Mouse (Mus musculus) MEL (cell line): ENCODE measurements around the gene Cntn4. TPM values are rescaled to one million over a fixed set of nuclear protein-coding genes. Genes with fewer than 3 reads are reported as not detected.

Experiments
- DNase-seq: peaks from one replicate; pipeline ENCODE4 v3.0.0; 2011; ENCODE audit warnings: low read depth, low spot score
- H3K27ac ChIP-seq: 2 replicates; pipeline ENCODE4 v1.5.1; 2012; ENCODE audit warnings: low read depth, mild to moderate bottlenecking, control low read depth, low read length, moderate library complexity; ENCODE audit not compliant: control insufficient read depth
- H3K27me3 ChIP-seq, 2 experiments: fragments of 150-350 bp in 1 of 2; sonication (generic) in 1 of 2; 2 replicates each; pipeline ENCODE4 v1.6.1; 2012; ENCODE audit warnings: low read length in 2 of 2, mild to moderate bottlenecking in 2 of 2, improper control_type of control experiment in 1 of 2, moderate library complexity in 1 of 2; ENCODE audit not compliant: insufficient read depth in 2 of 2, control insufficient read depth in 1 of 2
- H3K36me3 ChIP-seq, 2 experiments: 2 replicates each; pipeline ENCODE4 v1.6.1; 2012 to 2014; ENCODE audit warnings: low read length in 2 of 2, improper control_type of control experiment in 1 of 2, inconsistent platforms in 1 of 2, mild to moderate bottlenecking in 1 of 2; ENCODE audit not compliant: insufficient read depth in 2 of 2, control insufficient read depth in 1 of 2
- H3K4me1 ChIP-seq, 2 experiments: fragments of 150-350 bp in 1 of 2; sonication (generic) in 1 of 2; 2 replicates each; pipeline ENCODE4 v1.6.1; 2012; ENCODE audit warnings: low read length in 2 of 2, improper control_type of control experiment in 1 of 2, mild to moderate bottlenecking in 1 of 2; ENCODE audit not compliant: insufficient read depth in 2 of 2, control insufficient read depth in 1 of 2
- H3K4me3 ChIP-seq, 2 experiments: fragments of 150-350 bp in 1 of 2; sonication (generic) in 1 of 2; 2 replicates each; pipeline ENCODE4 v1.5.1; 2012; ENCODE audit warnings: low read depth in 2 of 2, low read length in 2 of 2, mild to moderate bottlenecking in 2 of 2, moderate library complexity in 2 of 2, control low read depth in 1 of 2, improper control_type of control experiment in 1 of 2; ENCODE audit not compliant: control insufficient read depth in 1 of 2, insufficient read depth in 1 of 2
- H3K79me2 ChIP-seq: 2 replicates; pipeline ENCODE4 v1.6.1; 2012; ENCODE audit warnings: mild to moderate bottlenecking, low read length, moderate library complexity; ENCODE audit not compliant: control insufficient read depth, poor library complexity, insufficient read depth
- H3K9ac ChIP-seq: 2 replicates; pipeline ENCODE4 v1.6.1; 2012; ENCODE audit warnings: low read depth, mild to moderate bottlenecking, control low read depth, low read length, moderate library complexity; ENCODE audit not compliant: control insufficient read depth, poor library complexity, severe bottlenecking
- H3K9me3 ChIP-seq: fragments of 150-350 bp; sonication (generic); replicated peaks from 2 replicates; pipeline ENCODE4 v1.6.1; 2012; ENCODE audit warnings: mild to moderate bottlenecking, low read length, improper control_type of control experiment, moderate library complexity; ENCODE audit not compliant: insufficient read depth
- CTCF ChIP-seq, 3 experiments: IDR thresholded peaks in 2 of 3; conservative IDR thresholded peaks in 1 of 3; 2 replicates each; pipeline ENCODE4 v1.5.1; 2011 to 2012; ENCODE audit warnings: low read length in 3 of 3, low read depth in 2 of 3, mild to moderate bottlenecking in 2 of 3, improper control_type of control experiment in 1 of 3, inconsistent platforms in 1 of 3, mixed read lengths in 1 of 3, moderate library complexity in 1 of 3; ENCODE audit not compliant: control insufficient read depth in 1 of 3, insufficient read depth in 1 of 3, poor library complexity in 1 of 3, severe bottlenecking in 1 of 3
- ETS1 ChIP-seq: IDR thresholded peaks from 2 replicates; pipeline ENCODE4 v1.6.1; 2012; ENCODE audit warnings: low read depth, mild to moderate bottlenecking, inconsistent platforms, low read length, improper control_type of control experiment, moderate library complexity
- GABPA ChIP-seq: IDR thresholded peaks from 2 replicates; pipeline ENCODE4 v1.6.1; 2012; ENCODE audit warnings: low read depth, mild to moderate bottlenecking, inconsistent platforms, low read length, improper control_type of control experiment, moderate library complexity
- GATA1 ChIP-seq: IDR thresholded peaks from 2 replicates; pipeline ENCODE4 v1.6.1; 2011; ENCODE audit warnings: low read depth, low read length, improper control_type of control experiment
- HCFC1 ChIP-seq: IDR thresholded peaks from 2 replicates; pipeline ENCODE4 v1.6.1; 2012; ENCODE audit warnings: low read depth, mild to moderate bottlenecking, inconsistent platforms, low read length, improper control_type of control experiment, moderate library complexity
- JUND ChIP-seq: IDR thresholded peaks from 2 replicates; pipeline ENCODE4 v1.6.1; 2011; ENCODE audit warnings: low read depth, mild to moderate bottlenecking, improper control_type of control experiment, low read length
- MAZ ChIP-seq: IDR thresholded peaks from 2 replicates; pipeline ENCODE4 v1.6.1; 2012; ENCODE audit warnings: low read depth, mild to moderate bottlenecking, inconsistent platforms, low read length, improper control_type of control experiment
- MEF2A ChIP-seq: IDR thresholded peaks from 2 replicates; pipeline ENCODE4 v1.6.1; 2014; ENCODE audit warnings: low read depth, mild to moderate bottlenecking, inconsistent platforms, low read length, improper control_type of control experiment; ENCODE audit not compliant: poor library complexity, insufficient replicate concordance, severe bottlenecking; ENCODE audit errors: extremely low read depth
- MXI1 ChIP-seq: IDR thresholded peaks from 2 replicates; pipeline ENCODE4 v1.6.1; 2011; ENCODE audit warnings: mild to moderate bottlenecking, low read depth, low read length, improper control_type of control experiment
- MYB ChIP-seq: IDR thresholded peaks from 2 replicates; pipeline ENCODE4 v1.6.1; 2011; ENCODE audit warnings: mild to moderate bottlenecking, low read depth, low read length, improper control_type of control experiment
- MYC ChIP-seq: IDR thresholded peaks from 2 replicates; pipeline ENCODE4 v1.6.1; 2011; ENCODE audit warnings: low read depth, mild to moderate bottlenecking, low read length, improper control_type of control experiment, moderate library complexity
- NELFE ChIP-seq: IDR thresholded peaks from 2 replicates; pipeline ENCODE4 v1.6.1; 2011; ENCODE audit warnings: low read depth, low read length, improper control_type of control experiment
- POLR2AphosphoS5 ChIP-seq: IDR thresholded peaks from 2 replicates; pipeline ENCODE4 v1.6.1; 2012; ENCODE audit warnings: low read depth, borderline replicate concordance, mild to moderate bottlenecking, inconsistent platforms, low read length, moderate library complexity, mixed read lengths
- SMC3 ChIP-seq: IDR thresholded peaks from 2 replicates; pipeline ENCODE4 v1.6.1; 2011; ENCODE audit warnings: low read depth, low read length, improper control_type of control experiment
- TAL1 ChIP-seq: IDR thresholded peaks from 2 replicates; pipeline ENCODE4 v1.6.1; 2012; ENCODE audit warnings: mild to moderate bottlenecking, inconsistent platforms, low read length, moderate library complexity, mixed read lengths
- TBP ChIP-seq: IDR thresholded peaks from 2 replicates; pipeline ENCODE4 v1.8.0; 2011; ENCODE audit warnings: low read depth, low read length, improper control_type of control experiment
- UBTF ChIP-seq: IDR thresholded peaks from 2 replicates; pipeline ENCODE4 v1.6.1; 2012; ENCODE audit warnings: low read depth, mild to moderate bottlenecking, inconsistent platforms, low read length, improper control_type of control experiment, moderate library complexity, borderline replicate concordance; ENCODE audit not compliant: insufficient read depth
- USF2 ChIP-seq, 2 experiments: IDR thresholded peaks; 2 replicates each; pipeline ENCODE4 v1.6.1; 2011 to 2012; ENCODE audit warnings: improper control_type of control experiment in 2 of 2, low read length in 2 of 2, borderline replicate concordance in 1 of 2, inconsistent platforms in 1 of 2, low read depth in 1 of 2, mild to moderate bottlenecking in 1 of 2; ENCODE audit not compliant: insufficient read depth in 1 of 2
- ZKSCAN1 ChIP-seq: IDR thresholded peaks from 2 replicates; pipeline ENCODE4 v1.6.1; 2012; ENCODE audit warnings: low read depth, mild to moderate bottlenecking, inconsistent platforms, low read length, improper control_type of control experiment, moderate library complexity
- ZMIZ1 ChIP-seq: IDR thresholded peaks from 2 replicates; pipeline ENCODE4 v1.6.1; 2012; ENCODE audit warnings: low read depth, mild to moderate bottlenecking, inconsistent platforms, low read length, improper control_type of control experiment, moderate library complexity
- ZNF384 ChIP-seq: IDR thresholded peaks from 2 replicates; pipeline ENCODE4 v1.6.1; 2012; ENCODE audit warnings: low read depth, mild to moderate bottlenecking, inconsistent platforms, low read length, improper control_type of control experiment
- polyA plus RNA-seq, 2 experiments: library from polyadenylated mRNA; stranded (reverse) in 1 of 2; unstranded in 1 of 2; fragments of >175 nt in 1 of 2; fragments of >200 nt in 1 of 2; gene quantifications; 2 replicates each; pipeline versions ENCODE4 v1.2.1 to v1.2.4; 2012; ENCODE audit warnings: low replicate concordance in 2 of 2, low read depth in 1 of 2; ENCODE audit not compliant: insufficient read length in 2 of 2, insufficient read depth in 1 of 2, missing spikeins in 1 of 2
- total RNA-seq: library from RNA; depleted of rRNA; stranded (reverse); fragments of 300-350 nt; gene quantifications from 2 replicates; pipeline ENCODE4 v1.2.3, GENCODE M21; 2012

Cntn4 gene
- total and polyA plus RNA-seq, 3 experiments = not detected

- H3K79me2 ChIP-seq = no peaks in the 10 kb centered on the region
- H3K36me3 ChIP-seq = no peaks in the 10 kb centered on the region
- H3K4me3 ChIP-seq = no peak overlapping the region
- DNase-seq = no peak
- H3K9ac ChIP-seq = no peak overlapping the region
- H3K9me3 ChIP-seq = no peaks in the 10 kb centered on the region
- H3K4me1 ChIP-seq = no peaks in the 10 kb centered on the region
- no peaks in the 10 kb centered on the region for H3K27me3 ChIP-seq
- no peak for TF ChIP-seq ETS1
- no peak for TF ChIP-seq ZKSCAN1
- no peak for TF ChIP-seq MYB
- TF ChIP-seq NELFE = no peak
- TF ChIP-seq MYC = no peak
- H3K27ac ChIP-seq = no peak overlapping the region
Observed at GRCm38 (mm10) chr6:106013018-106013417, 335.6 kb downstream of the Cntn4 start.

- H3K27ac ChIP-seq = no peak overlapping the region
- no peaks in the 10 kb centered on the region for H3K4me1 ChIP-seq
- H3K9ac ChIP-seq = no peak overlapping the region
- DNase-seq = no peak
- no peak overlapping the region for H3K4me3 ChIP-seq
- H3K27me3 ChIP-seq = no peaks in the 10 kb centered on the region
- H3K9me3 ChIP-seq = no peaks in the 10 kb centered on the region
- TF ChIP-seq SMC3 (no peak), UBTF (no peak), MXI1 (no peak), TBP (no peak), ZMIZ1 (no peak), GABPA (no peak), MYC (no peak), ZKSCAN1 (no peak), MYB (no peak), HCFC1 (no peak), CTCF (IDR thresholded peaks at IDR 0.05 in 2 of 3, conservative IDR thresholded peaks at IDR 0.05 in 1 of 3; ENCODE audit: control insufficient read depth in 1 of 3, insufficient read depth in 1 of 3, low read depth in 2 of 3, low read length in 3 of 3, poor library complexity in 1 of 3, severe bottlenecking in 1 of 3) (no peak), MEF2A (no peak), POLR2AphosphoS5 (no peak), GATA1 (no peak), USF2 (IDR thresholded peaks at IDR 0.05; ENCODE audit: borderline replicate concordance in 1 of 2, insufficient read depth in 1 of 2, low read depth in 1 of 2, low read length in 2 of 2) (no peak), ZNF384 (no peak), TAL1 (no peak), MAZ (no peak), JUND (no peak)
- H3K36me3 ChIP-seq = no peaks in the 10 kb centered on the region
- H3K79me2 ChIP-seq = no peaks in the 10 kb centered on the region
Observed at GRCm38 (mm10) chr6:106015126-106015525, 337.7 kb downstream of the Cntn4 start.
